Mouse (Mus musculus): ENCODE results near the gene Fbxl13. TPM values are rescaled to one million over a fixed set of nuclear protein-coding genes. Genes with fewer than 3 reads are reported as not detected.
"Not testable (repeated sequence)": the region's sequence is repeated elsewhere in the genome, so short reads cannot be mapped to it uniquely, and the experiment has no call there.

Gene Fbxl13
- polyA plus RNA-seq, 1 experiment, result 0.19 TPM

- Histone ChIP-seq H3K4me3 (no peak overlapping the region), H3ac (ENCODE audit: control insufficient read depth, insufficient read length) (no peak overlapping the region), H3K36me3 (ENCODE audit: control insufficient read depth, insufficient read depth) (no peaks in the 10 kb centered on the region), H3K4me2 (ENCODE audit: low read depth) (no peak overlapping the region), H3K27me3 (ENCODE audit: control insufficient read depth, insufficient read depth, insufficient read length) (no peaks in the 10 kb centered on the region), H3K79me2 (ENCODE audit: control insufficient read depth, insufficient read depth) (no peaks in the 10 kb centered on the region)
- no peak for TF ChIP-seq MAX (IDR thresholded peaks at IDR 0.05; ENCODE audit: low read depth)
- TF ChIP-seq TCF3 (IDR thresholded peaks at IDR 0.05; ENCODE audit: insufficient read length, low read depth), result no peak
- no peak for TF ChIP-seq MYOG (IDR thresholded peaks at IDR 0.05; ENCODE audit: control insufficient read depth in 1 of 3, insufficient read depth in 1 of 3, insufficient read length in 2 of 3, low read depth in 2 of 3)
- TF ChIP-seq TCF12 (IDR thresholded peaks at IDR 0.05; ENCODE audit: insufficient read depth, poor library complexity, severe bottlenecking), result no peak
- no peak for TF ChIP-seq REST (IDR thresholded peaks at IDR 0.05; ENCODE audit: insufficient read depth, insufficient read length)
- no peak for TF ChIP-seq POLR2A (IDR thresholded peaks at IDR 0.05; ENCODE audit: insufficient read length, low read depth)
- no peak for TF ChIP-seq CEBPB (IDR thresholded peaks at IDR 0.05; ENCODE audit: insufficient read depth, poor library complexity, severe bottlenecking)
- TF ChIP-seq USF1 (IDR thresholded peaks at IDR 0.05; ENCODE audit: low read depth), result no peak
- no peak for TF ChIP-seq SRF (IDR thresholded peaks at IDR 0.05; ENCODE audit: control insufficient read depth, insufficient read length, low read depth)
- TF ChIP-seq MYOD1 (IDR thresholded peaks at IDR 0.05; ENCODE audit: control insufficient read depth in 1 of 3, insufficient read length in 2 of 3, low read depth in 2 of 3), result no peak
- TF ChIP-seq POLR2AphosphoS2 (IDR thresholded peaks at IDR 0.05; ENCODE audit: insufficient read length, low read depth), result no peak
Observed at GRCm38 (mm10) chr5:21640961-21641360, 4.5 kb downstream of the Fbxl13 start.

GRCm38 (mm10) chr5:21625916-21626315 is 19.5 kb downstream of the Fbxl13 start:
- Histone ChIP-seq H3K36me3 (ENCODE audit: control insufficient read depth, insufficient read depth) (no peaks in the 10 kb centered on the region), H3K27me3 (ENCODE audit: control insufficient read depth, insufficient read depth, insufficient read length) (no peaks in the 10 kb centered on the region), H3K4me3 (no peak overlapping the region), H3K4me2 (ENCODE audit: low read depth) (no peak overlapping the region), H3ac (ENCODE audit: control insufficient read depth, insufficient read length) (no peak overlapping the region), H3K79me2 (ENCODE audit: control insufficient read depth, insufficient read depth) (no peaks in the 10 kb centered on the region)
- TF ChIP-seq TCF3 (IDR thresholded peaks at IDR 0.05; ENCODE audit: insufficient read length, low read depth) (no peak), MYOD1 (IDR thresholded peaks at IDR 0.05; ENCODE audit: control insufficient read depth in 1 of 3, insufficient read length in 2 of 3, low read depth in 2 of 3) (no peak), POLR2AphosphoS2 (IDR thresholded peaks at IDR 0.05; ENCODE audit: insufficient read length, low read depth) (no peak), MYOG (IDR thresholded peaks at IDR 0.05; ENCODE audit: control insufficient read depth in 1 of 3, insufficient read depth in 1 of 3, insufficient read length in 2 of 3, low read depth in 2 of 3) (no peak), POLR2A (IDR thresholded peaks at IDR 0.05; ENCODE audit: insufficient read length, low read depth) (no peak), SRF (IDR thresholded peaks at IDR 0.05; ENCODE audit: control insufficient read depth, insufficient read length, low read depth) (no peak), MAX (IDR thresholded peaks at IDR 0.05; ENCODE audit: low read depth) (no peak), USF1 (IDR thresholded peaks at IDR 0.05; ENCODE audit: low read depth) (no peak), E2F4 (IDR thresholded peaks at IDR 0.05; ENCODE audit: insufficient read depth) (no peak)

GRCm38 (mm10) chr5:21616450-21617009 is 28.9 kb downstream of the Fbxl13 start:
- no peak for TF ChIP-seq CEBPB (IDR thresholded peaks at IDR 0.05; ENCODE audit: insufficient read depth, poor library complexity, severe bottlenecking)
- TF ChIP-seq MAX (IDR thresholded peaks at IDR 0.05; ENCODE audit: low read depth), result no peak
- TF ChIP-seq SRF (IDR thresholded peaks at IDR 0.05; ENCODE audit: control insufficient read depth, insufficient read length, low read depth), result no peak
- no peak for TF ChIP-seq MYOD1 (IDR thresholded peaks at IDR 0.05; ENCODE audit: control insufficient read depth in 1 of 3, insufficient read length in 2 of 3, low read depth in 2 of 3)
- no peak for TF ChIP-seq TCF3 (IDR thresholded peaks at IDR 0.05; ENCODE audit: insufficient read length, low read depth)
- TF ChIP-seq USF1 (IDR thresholded peaks at IDR 0.05; ENCODE audit: low read depth), result no peak
- no peak for TF ChIP-seq TCF12 (IDR thresholded peaks at IDR 0.05; ENCODE audit: insufficient read depth, poor library complexity, severe bottlenecking)
- TF ChIP-seq REST (IDR thresholded peaks at IDR 0.05; ENCODE audit: insufficient read depth, insufficient read length), result no peak
- no peak for TF ChIP-seq MYOG (IDR thresholded peaks at IDR 0.05; ENCODE audit: control insufficient read depth in 1 of 3, insufficient read depth in 1 of 3, insufficient read length in 2 of 3, low read depth in 2 of 3)
- TF ChIP-seq POLR2AphosphoS2 (IDR thresholded peaks at IDR 0.05; ENCODE audit: insufficient read length, low read depth), result no peak
- TF ChIP-seq E2F4 (IDR thresholded peaks at IDR 0.05; ENCODE audit: insufficient read depth), result no peak
- TF ChIP-seq POLR2A (IDR thresholded peaks at IDR 0.05; ENCODE audit: insufficient read length, low read depth), result no peak
- no peak overlapping the region for H3ac ChIP-seq (ENCODE audit: control insufficient read depth, insufficient read length)
- H3K27me3 ChIP-seq (ENCODE audit: control insufficient read depth, insufficient read depth, insufficient read length), result peaks cover 6% of the 10 kb centered on the region
- H3K4me2 ChIP-seq (ENCODE audit: low read depth), result no peak overlapping the region
- H3K4me3 ChIP-seq, result no peak overlapping the region
- no peaks in the 10 kb centered on the region for H3K79me2 ChIP-seq (ENCODE audit: control insufficient read depth, insufficient read depth)
- H3K36me3 ChIP-seq (ENCODE audit: control insufficient read depth, insufficient read depth), result no peaks in the 10 kb centered on the region

- not testable (repeated sequence) for H3K4me2 ChIP-seq (ENCODE audit: low read depth); H3K27me3 ChIP-seq (ENCODE audit: control insufficient read depth, insufficient read depth, insufficient read length); H3K4me3 ChIP-seq; H3ac ChIP-seq (ENCODE audit: control insufficient read depth, insufficient read length); H3K36me3 ChIP-seq (ENCODE audit: control insufficient read depth, insufficient read depth); H3K79me2 ChIP-seq (ENCODE audit: control insufficient read depth, insufficient read depth)
Observed at GRCm38 (mm10) chr5:21614299-21614698, 31.1 kb downstream of the Fbxl13 start.

- Histone ChIP-seq H3K4me3 (no peak overlapping the region), H3K36me3 (ENCODE audit: control insufficient read depth, insufficient read depth) (no peaks in the 10 kb centered on the region), H3K27me3 (ENCODE audit: control insufficient read depth, insufficient read depth, insufficient read length) (peaks cover 6% of the 10 kb centered on the region), H3K79me2 (ENCODE audit: control insufficient read depth, insufficient read depth) (no peaks in the 10 kb centered on the region), H3ac (ENCODE audit: control insufficient read depth, insufficient read length) (no peak overlapping the region), H3K4me2 (ENCODE audit: low read depth) (no peak overlapping the region)
- no peak for TF ChIP-seq TCF3 (IDR thresholded peaks at IDR 0.05; ENCODE audit: insufficient read length, low read depth)
- no peak for TF ChIP-seq MYOD1 (IDR thresholded peaks at IDR 0.05; ENCODE audit: control insufficient read depth in 1 of 3, insufficient read length in 2 of 3, low read depth in 2 of 3)
- TF ChIP-seq REST (IDR thresholded peaks at IDR 0.05; ENCODE audit: insufficient read depth, insufficient read length), result no peak
- no peak for TF ChIP-seq POLR2AphosphoS2 (IDR thresholded peaks at IDR 0.05; ENCODE audit: insufficient read length, low read depth)
- no peak for TF ChIP-seq USF1 (IDR thresholded peaks at IDR 0.05; ENCODE audit: low read depth)
- no peak for TF ChIP-seq MYOG (IDR thresholded peaks at IDR 0.05; ENCODE audit: control insufficient read depth in 1 of 3, insufficient read depth in 1 of 3, insufficient read length in 2 of 3, low read depth in 2 of 3)
- no peak for TF ChIP-seq TCF12 (IDR thresholded peaks at IDR 0.05; ENCODE audit: insufficient read depth, poor library complexity, severe bottlenecking)
- no peak for TF ChIP-seq SRF (IDR thresholded peaks at IDR 0.05; ENCODE audit: control insufficient read depth, insufficient read length, low read depth)
- TF ChIP-seq E2F4 (IDR thresholded peaks at IDR 0.05; ENCODE audit: insufficient read depth), result no peak
- no peak for TF ChIP-seq CEBPB (IDR thresholded peaks at IDR 0.05; ENCODE audit: insufficient read depth, poor library complexity, severe bottlenecking)
- TF ChIP-seq POLR2A (IDR thresholded peaks at IDR 0.05; ENCODE audit: insufficient read length, low read depth), result no peak
- no peak for TF ChIP-seq MAX (IDR thresholded peaks at IDR 0.05; ENCODE audit: low read depth)
Observed at GRCm38 (mm10) chr5:21610996-21611395, 34.4 kb downstream of the Fbxl13 start.

Data from myocyte (in vitro differentiated cells).